Mouse (Mus musculus) ES-E14 (cell line): Measurements from ENCODE around the gene Sox13.

Source experiments
- CHD2 ChIP-seq: IDR thresholded peaks from 2 replicates; pipeline ENCODE4 v1.6.1; 2014; ENCODE audit warnings: mild to moderate bottlenecking, low read depth, low read length, inconsistent platforms
- HCFC1 ChIP-seq: IDR thresholded peaks from 2 replicates; pipeline ENCODE4 v1.6.1; 2012; ENCODE audit warnings: low read length, inconsistent platforms, borderline replicate concordance; ENCODE audit not compliant: insufficient read depth
- MAFK ChIP-seq: IDR thresholded peaks from 2 replicates; pipeline ENCODE4 v1.6.1; 2014; ENCODE audit warnings: mild to moderate bottlenecking, low read depth, low read length, inconsistent platforms; ENCODE audit not compliant: insufficient read depth
- ZC3H11A ChIP-seq: IDR thresholded peaks from 2 replicates; pipeline ENCODE4 v1.6.1; 2012; ENCODE audit warnings: low read depth, mild to moderate bottlenecking, inconsistent platforms, low read length, borderline replicate concordance
- ZNF384 ChIP-seq: IDR thresholded peaks from 2 replicates; pipeline ENCODE4 v1.6.1; 2012; ENCODE audit warnings: low read depth, low read length, inconsistent platforms

GRCm38 (mm10) chr1:133431133-133431532, 7.0 kb upstream of the Sox13 start:
- TF ChIP-seq CHD2: no peak
- TF ChIP-seq ZC3H11A: no peak
- no peak for TF ChIP-seq MAFK
- TF ChIP-seq HCFC1: no peak
- no peak for TF ChIP-seq ZNF384
